Mouse (Mus musculus): ENCODE results near the gene Arhgap10.

- TF ChIP-seq CTCF (IDR thresholded peaks at IDR 0.05; ENCODE audit: extremely low read depth, insufficient read length, insufficient replicate concordance, low read depth, low read length) (no peak), POLR2A (IDR thresholded peaks at IDR 0.05; ENCODE audit: low read depth, low read length) (no peak)
Observed at GRCm38 (mm10) chr8:77209297-77209696, 308.5 kb downstream of the Arhgap10 start.
